Mouse (Mus musculus): ENCODE measurements around the gene Sptb.

GRCm38 (mm10) chr12:76675364-76675763 is 35.0 kb downstream of the Sptb start:
- no peak for TF ChIP-seq POLR2A (IDR thresholded peaks at IDR 0.05; ENCODE audit: low read depth, low read length)
- TF ChIP-seq CTCF (IDR thresholded peaks at IDR 0.05; ENCODE audit: extremely low read depth, insufficient read depth, insufficient read length, insufficient replicate concordance): no peak

Data from spleen, adult 2 months (tissue).